ENCODE assay signal across 8 mouse cellular contexts in the genomic region with DNA sequence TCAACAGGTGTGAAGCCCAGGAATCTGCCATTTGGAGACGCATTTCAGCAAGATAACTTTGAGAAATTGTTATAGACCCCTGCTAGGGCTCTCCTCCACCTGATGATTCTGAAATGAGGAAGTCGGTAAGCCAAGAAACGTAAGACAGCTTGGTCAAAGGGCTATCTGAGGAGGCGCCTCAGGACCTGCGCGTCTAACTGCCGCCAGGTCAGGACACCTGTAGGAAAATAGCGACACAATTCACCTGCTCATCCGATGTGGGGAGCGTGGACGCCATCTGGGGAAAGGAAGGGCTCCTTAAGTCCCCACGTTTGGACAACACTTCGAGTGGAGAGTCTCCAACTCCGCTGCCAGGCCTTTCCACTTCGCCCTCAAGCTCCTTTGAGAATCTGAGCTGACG. TPM values are rescaled to one million over a fixed set of nuclear protein-coding genes. Genes with fewer than 3 reads are reported as not detected.
A peak's percentile ranks its signal among the peaks of the same experiment; 100 is the strongest.
DNase-seq lines count a peak whose midpoint lies in the region; ATAC-seq and TF ChIP-seq lines count a peak whose summit lies in the region.

No protein-coding gene starts in this region.

- H3K9ac ChIP-seq in embryonic facial prominence, embryonic 13.5 days, result peak overlapping the region; percentile 77
- peak overlapping the region; percentile 52 for H3K9ac ChIP-seq in neural tube, embryonic 12.5 days

- intact Hi-C loops in left cerebral cortex, adult 2 months (cut with DNase I), result loop anchor here (1.0 kb wide), 1 partner anchor 25 kb away; a partner anchor contains a TSS
- intact Hi-C loops in left cerebral cortex, postnatal 10 days (cut with DNase I), result no loop called here

- H3K36me3 ChIP-seq in embryonic facial prominence, embryonic 13.5 days, result peaks cover 24% of the 10 kb centered on the region
- H3K36me3 ChIP-seq in limb, embryonic 10.5 days, result peaks cover 15% of the 10 kb centered on the region
- peaks cover 11% of the 10 kb centered on the region; the same call in 1 of the 2 replicates for H3K36me3 ChIP-seq in neural tube, embryonic 12.5 days

- TF ChIP-seq CTCF in left cerebral cortex, adult 2 months (IDR thresholded peaks at IDR 0.05), result no peak

- H3K9me3 ChIP-seq in embryonic facial prominence, embryonic 13.5 days, result no peaks in the 10 kb centered on the region
- no peaks in the 10 kb centered on the region for H3K9me3 ChIP-seq in limb, embryonic 10.5 days (replicated peaks)
- no peaks in the 10 kb centered on the region for H3K9me3 ChIP-seq in neural tube, embryonic 12.5 days

- no peak for ATAC-seq in embryonic facial prominence, embryonic 13.5 days (ENCODE audit: insufficient number of reproducible peaks, insufficient read depth, low FRiP score, low TSS enrichment, low read depth)
- peak; percentile 41 for ATAC-seq in neural tube, embryonic 12.5 days (ENCODE audit: low FRiP score, low read depth)

- no peaks in the 10 kb centered on the region for H3K27me3 ChIP-seq in embryonic facial prominence, embryonic 13.5 days
- H3K27me3 ChIP-seq in limb, embryonic 10.5 days (ENCODE audit: low read depth, poor library complexity, severe bottlenecking), result no peaks in the 10 kb centered on the region
- H3K27me3 ChIP-seq in neural tube, embryonic 12.5 days (replicated peaks), result no peaks in the 10 kb centered on the region

- peaks cover 14% of the 10 kb centered on the region for H3K4me1 ChIP-seq in embryonic facial prominence, embryonic 13.5 days
- H3K4me1 ChIP-seq in limb, embryonic 10.5 days, result peaks cover 18% of the 10 kb centered on the region
- H3K4me1 ChIP-seq in neural tube, embryonic 12.5 days, result peaks cover 9% of the 10 kb centered on the region

- peak overlapping the region; percentile 55 for H3K4me3 ChIP-seq in left cerebral cortex, adult 2 months
- H3K4me3 ChIP-seq in embryonic facial prominence, embryonic 13.5 days, result peak overlapping the region; percentile 58
- peak overlapping the region; percentile 72 for H3K4me3 ChIP-seq in limb, embryonic 10.5 days
- H3K4me3 ChIP-seq in neural tube, embryonic 12.5 days, result peak overlapping the region; percentile 53

- H3K4me2 ChIP-seq in embryonic facial prominence, embryonic 13.5 days, result peak overlapping the region; percentile 91
- H3K4me2 ChIP-seq in neural tube, embryonic 12.5 days (replicated peaks), result peak overlapping the region; percentile 71

- H3K27ac ChIP-seq in left cerebral cortex, adult 2 months, result peak overlapping the region; percentile 47
- H3K27ac ChIP-seq in embryonic facial prominence, embryonic 13.5 days, result peak overlapping the region; percentile 33; the same call in 1 of the 2 replicates
- peak overlapping the region; percentile 87 for H3K27ac ChIP-seq in limb, embryonic 10.5 days
- H3K27ac ChIP-seq in neural tube, embryonic 12.5 days, result no peak overlapping the region

- DNase-seq in left cerebral cortex, adult 2 months (ENCODE audit: extremely low spot score in 1 of 2, low spot score in 2 of 2), result no peak
- DNase-seq in left cerebral cortex, postnatal 10 days (ENCODE audit: extremely low spot score in 1 of 2, low spot score in 2 of 2), result no peak
- no peak for DNase-seq in limb, embryonic 10.5 days (ENCODE audit: low spot score)
- no peak for DNase-seq in natural killer cell, adult 2 months (ENCODE audit: low spot score in 2 of 2)
- no peak for DNase-seq in adrenal gland, adult 18-20 months (ENCODE audit: low spot score in 2 of 2)
- no peak for DNase-seq in right cerebral cortex, postnatal 25 days

- 2% methylated on average over 16 of the region's 16 CpGs for WGBS in embryonic facial prominence, embryonic 13.5 days
- WGBS in limb, embryonic 10.5 days, result 1% methylated on average over 16 of the region's 16 CpGs
- 1% methylated on average over 16 of the region's 16 CpGs for WGBS in neural tube, embryonic 12.5 days

RNA-seq across cellular contexts. Expression of a gene that starts 0.4 kb away (rescaled TPM):
- total RNA-seq in left cerebral cortex, adult 2 months (2021), result 100 to 1,000 TPM; 107 to 119 TPM
- total RNA-seq in left cerebral cortex, postnatal 10 days (2021), result 100 to 1,000 TPM; 128 to 141 TPM
- 55.4 and 57.6 TPM in 2 replicates for polyA plus RNA-seq in embryonic facial prominence, embryonic 13.5 days (2015; fragmentation: Nextera tagmentation; extraction: Ambion mirVana)
- polyA plus RNA-seq in limb, embryonic 10.5 days (2016; fragmentation: Nextera tagmentation; extraction: Ambion mirVana), result 55.8 and 58.0 TPM in 2 replicates
- polyA plus RNA-seq in neural tube, embryonic 12.5 days (2016; fragmentation: Nextera tagmentation; extraction: Ambion mirVana), result 61.3 and 68.9 TPM in 2 replicates
- total RNA-seq in adrenal gland, adult 18-20 months (2021), result 10 to 100 TPM; 63.9 to 94.4 TPM

RNA-seq across cellular contexts. Expression of a gene that starts 12.5 kb away (rescaled TPM):
- 10 to 100 TPM; 26.4 to 28.9 TPM for total RNA-seq in left cerebral cortex, adult 2 months (2021)
- 10 to 100 TPM; 31.7 to 32.6 TPM for total RNA-seq in left cerebral cortex, postnatal 10 days (2021)
- polyA plus RNA-seq in embryonic facial prominence, embryonic 13.5 days (2015; fragmentation: Nextera tagmentation; extraction: Ambion mirVana), result 5.7 and 6.0 TPM in 2 replicates
- 4.1 and 6.5 TPM in 2 replicates for polyA plus RNA-seq in limb, embryonic 10.5 days (2016; fragmentation: Nextera tagmentation; extraction: Ambion mirVana)
- 9.5 and 10.1 TPM in 2 replicates for polyA plus RNA-seq in neural tube, embryonic 12.5 days (2016; fragmentation: Nextera tagmentation; extraction: Ambion mirVana)
- total RNA-seq in adrenal gland, adult 18-20 months (2021), result 10 to 100 TPM; 15.1 to 25.1 TPM

RNA-seq across cellular contexts. Expression of a gene that starts 12.6 kb away (rescaled TPM):
- total RNA-seq in left cerebral cortex, adult 2 months (2021), result 1 to 10 TPM in 1 of 2 experiments, not detected in 1; 1.2 TPM
- total RNA-seq in left cerebral cortex, postnatal 10 days (2021), result under 1 TPM in 1 of 2 experiments, not detected in 1; 0.60 TPM
- 2.1 TPM in 1 of 2 replicates, not detected in the other for polyA plus RNA-seq in embryonic facial prominence, embryonic 13.5 days (2015; fragmentation: Nextera tagmentation; extraction: Ambion mirVana)
- 1.6 and 2.3 TPM in 2 replicates for polyA plus RNA-seq in limb, embryonic 10.5 days (2016; fragmentation: Nextera tagmentation; extraction: Ambion mirVana)
- polyA plus RNA-seq in neural tube, embryonic 12.5 days (2016; fragmentation: Nextera tagmentation; extraction: Ambion mirVana), result 3.7 and 4.4 TPM in 2 replicates
- 1 to 10 TPM; 1.1 to 1.4 TPM for total RNA-seq in adrenal gland, adult 18-20 months (2021)

RNA-seq across cellular contexts. Expression of a gene that starts 24.7 kb away (rescaled TPM):
- 1 to 10 TPM; 4.0 to 5.0 TPM for total RNA-seq in left cerebral cortex, adult 2 months (2021)
- 1 to 10 TPM; 4.7 TPM for total RNA-seq in left cerebral cortex, postnatal 10 days (2021)
- polyA plus RNA-seq in embryonic facial prominence, embryonic 13.5 days (2015; fragmentation: Nextera tagmentation; extraction: Ambion mirVana), result 1.8 and 2.3 TPM in 2 replicates
- polyA plus RNA-seq in limb, embryonic 10.5 days (2016; fragmentation: Nextera tagmentation; extraction: Ambion mirVana), result 0.72 and 0.88 TPM in 2 replicates
- 1.6 and 2.0 TPM in 2 replicates for polyA plus RNA-seq in neural tube, embryonic 12.5 days (2016; fragmentation: Nextera tagmentation; extraction: Ambion mirVana)
- total RNA-seq in adrenal gland, adult 18-20 months (2021), result 10 to 100 TPM in 1 of 2 experiments, 1 to 10 TPM in 1; 2.0 to 15.0 TPM

RNA-seq across cellular contexts. Expression of a gene that starts 36.7 kb away (rescaled TPM):
- 1 to 10 TPM; 5.4 to 8.2 TPM for total RNA-seq in left cerebral cortex, adult 2 months (2021)
- total RNA-seq in left cerebral cortex, postnatal 10 days (2021), result 1 to 10 TPM; 5.7 to 8.0 TPM
- 6.0 and 8.3 TPM in 2 replicates for polyA plus RNA-seq in embryonic facial prominence, embryonic 13.5 days (2015; fragmentation: Nextera tagmentation; extraction: Ambion mirVana)
- polyA plus RNA-seq in limb, embryonic 10.5 days (2016; fragmentation: Nextera tagmentation; extraction: Ambion mirVana), result 7.7 and 8.8 TPM in 2 replicates
- polyA plus RNA-seq in neural tube, embryonic 12.5 days (2016; fragmentation: Nextera tagmentation; extraction: Ambion mirVana), result 6.3 and 7.9 TPM in 2 replicates
- total RNA-seq in adrenal gland, adult 18-20 months (2021), result 1 to 10 TPM; 3.7 to 3.8 TPM
